Mouse (Mus musculus): ENCODE measurements around the gene Ryr2. TPM values are rescaled to one million over a fixed set of nuclear protein-coding genes. Genes with fewer than 3 reads are reported as not detected.

The Ryr2 gene
- polyA plus RNA-seq, 1 experiment: 1.2 TPM

DNA sequence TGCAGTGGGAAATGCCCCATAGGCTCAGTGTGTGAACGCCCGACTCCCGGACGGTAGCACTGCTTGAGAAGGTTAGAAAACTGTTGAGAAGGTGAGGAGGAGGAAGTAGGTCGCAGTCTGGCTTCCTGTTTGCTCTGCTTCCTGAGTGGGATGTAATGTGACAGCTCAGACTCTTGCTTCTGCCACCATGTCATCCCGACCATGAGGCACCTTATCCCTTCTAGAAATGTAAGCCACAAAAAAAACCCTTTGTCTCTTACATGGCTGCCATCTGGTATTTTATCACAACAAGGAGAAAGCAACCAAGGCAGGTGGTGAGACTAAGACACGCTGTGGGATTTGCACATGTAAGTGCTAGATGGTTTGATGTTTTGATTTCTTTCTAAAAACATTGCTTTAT lies 12.2 kb downstream of the Ryr2 start:
- no peak for DNase-seq (ENCODE audit: low spot score)

DNA sequence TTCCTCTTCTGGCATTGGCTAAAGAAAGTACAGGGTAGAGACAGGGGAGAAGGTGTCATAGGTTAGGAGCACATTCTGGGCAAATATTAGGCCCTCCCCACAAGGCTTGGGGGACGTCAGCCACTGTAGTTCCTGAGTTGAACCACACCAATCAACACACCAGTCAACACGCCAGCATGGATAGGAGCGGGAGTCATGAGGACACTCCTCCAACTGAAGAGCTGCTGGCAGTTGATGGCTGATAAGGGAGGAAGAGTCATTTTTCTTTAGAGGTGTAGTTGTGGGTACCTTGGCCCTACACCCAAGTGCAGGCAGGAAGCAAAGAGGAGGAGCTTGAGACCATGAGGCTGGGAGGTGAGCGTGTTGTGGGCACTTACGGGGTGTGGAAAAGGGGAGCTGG lies 13.6 kb downstream of the Ryr2 start:
- no peak for DNase-seq (ENCODE audit: low spot score)

DNA sequence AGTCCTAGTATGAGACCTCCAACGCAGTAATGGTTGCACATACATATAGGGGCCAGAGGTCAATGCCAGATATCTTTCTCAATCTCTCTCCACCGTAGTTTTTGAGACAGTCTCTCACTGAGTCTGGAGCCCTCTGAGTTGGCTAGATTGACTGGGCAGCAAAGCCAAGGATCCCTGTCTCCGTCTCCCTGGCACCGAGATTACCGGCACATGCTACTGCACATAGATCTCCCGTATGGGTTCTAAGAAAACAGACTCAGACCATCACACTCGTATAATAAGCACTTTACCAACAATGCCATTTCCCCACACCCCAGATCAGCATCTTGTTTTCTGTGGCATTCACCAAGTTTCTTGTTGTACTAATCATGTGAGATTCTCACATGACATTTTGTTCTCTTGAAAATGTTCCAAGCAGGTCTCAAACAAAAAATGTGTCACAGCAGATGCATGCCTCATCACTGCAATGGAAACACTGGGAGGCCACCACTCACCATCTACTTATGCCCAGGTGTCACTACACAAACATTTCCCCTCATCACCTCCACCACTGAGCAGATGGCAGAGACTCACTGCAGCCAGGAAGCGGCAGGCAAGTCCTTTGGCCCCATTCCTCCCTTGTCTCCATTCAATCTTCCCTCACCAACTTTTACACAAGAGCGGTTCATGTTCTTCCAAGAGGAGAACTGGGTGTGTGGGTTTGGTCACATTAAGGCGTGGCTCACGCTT lies 14.2 kb downstream of the Ryr2 start:
- DNase-seq (ENCODE audit: low spot score): no peak

DNA sequence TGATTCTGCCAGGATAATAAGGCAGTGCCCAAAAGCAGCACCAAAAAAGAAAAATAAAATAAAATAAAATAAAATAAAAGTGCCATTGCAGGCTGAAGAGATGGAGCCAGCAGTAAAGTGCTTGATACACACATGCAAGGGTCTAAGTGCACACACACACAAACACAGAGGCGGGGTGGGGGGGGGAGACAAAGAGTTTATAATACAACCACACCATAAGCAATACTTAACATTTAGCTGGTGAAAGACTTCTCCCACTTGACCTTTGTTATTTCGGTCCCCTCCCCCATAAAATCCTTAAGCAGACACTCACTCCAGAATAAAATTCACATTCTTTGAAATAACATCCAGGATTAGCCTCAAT lies 22.7 kb downstream of the Ryr2 start:
- DNase-seq (ENCODE audit: low spot score): no peak

DNA sequence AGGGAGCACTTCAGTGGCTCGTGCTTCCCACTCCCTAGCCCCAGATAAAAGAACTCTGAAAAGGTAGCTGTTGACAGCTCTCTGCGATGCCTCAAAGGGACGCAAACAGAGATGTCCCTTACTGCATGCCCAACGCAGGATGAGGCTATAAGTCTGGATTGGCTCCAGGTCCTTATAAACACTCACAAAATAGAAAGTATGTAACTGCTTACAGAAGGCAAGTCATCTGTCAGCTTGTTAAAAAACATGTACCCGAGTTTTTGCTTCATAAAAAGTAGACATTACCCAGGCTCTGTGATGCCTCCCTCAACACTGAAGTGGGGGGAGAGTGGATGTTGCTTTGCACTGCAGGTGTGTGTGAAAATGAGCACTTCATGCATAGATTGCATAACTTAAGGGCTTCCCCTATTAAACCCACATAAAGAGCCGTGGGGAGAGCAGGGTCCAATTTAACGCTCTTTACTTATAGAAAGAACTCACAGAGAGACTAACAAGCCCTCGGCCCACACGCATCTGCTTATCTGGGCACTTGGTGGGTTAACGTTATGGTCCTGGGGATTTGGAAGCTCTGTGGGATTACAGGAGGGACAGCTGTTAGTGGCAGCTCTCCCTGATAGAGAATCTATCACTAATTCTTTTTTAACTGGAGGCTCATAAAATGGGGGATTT lies 23.2 kb downstream of the Ryr2 start:
- DNase-seq (ENCODE audit: low spot score): no peak

DNA sequence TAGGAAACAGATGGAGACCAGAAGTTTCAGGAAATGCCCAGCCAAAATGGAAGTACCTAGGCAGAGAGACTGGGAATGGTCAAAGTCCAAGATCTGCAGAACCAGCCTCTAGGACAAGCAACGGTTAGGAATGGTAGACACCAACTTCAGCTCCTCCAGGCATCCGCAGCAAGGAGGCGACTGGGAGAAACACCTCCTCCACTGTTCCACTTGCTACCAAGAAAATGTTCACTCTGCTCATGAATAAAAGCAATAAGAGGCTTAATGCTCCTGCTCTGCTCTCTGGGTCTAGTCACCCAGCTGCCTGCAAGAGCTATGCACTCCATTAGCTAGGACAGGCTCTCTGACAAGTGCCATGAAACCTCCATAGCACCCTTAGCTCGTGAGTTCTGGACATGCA lies 26.2 kb downstream of the Ryr2 start:
- no peak for DNase-seq (ENCODE audit: low spot score)

DNA sequence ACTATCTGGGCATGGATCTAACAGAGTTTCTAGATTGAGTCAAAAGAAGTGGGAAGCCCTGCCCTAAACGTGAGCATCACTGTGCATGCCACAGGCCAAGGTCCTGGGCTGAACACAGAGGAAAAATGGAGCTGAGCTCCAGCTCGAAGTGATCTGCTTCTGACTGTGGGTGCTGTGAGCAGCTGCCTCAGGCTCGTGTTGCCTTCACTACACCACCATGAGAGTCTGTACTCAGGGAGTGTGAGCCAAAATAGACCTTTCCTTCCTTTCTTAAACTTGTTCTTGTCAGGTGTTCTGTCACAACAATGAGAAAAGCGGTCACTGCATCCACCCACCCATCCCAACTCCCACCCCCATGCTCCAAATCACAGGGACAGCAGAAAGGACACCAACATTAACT lies 27.2 kb downstream of the Ryr2 start:
- no peak for DNase-seq (ENCODE audit: low spot score)

DNA sequence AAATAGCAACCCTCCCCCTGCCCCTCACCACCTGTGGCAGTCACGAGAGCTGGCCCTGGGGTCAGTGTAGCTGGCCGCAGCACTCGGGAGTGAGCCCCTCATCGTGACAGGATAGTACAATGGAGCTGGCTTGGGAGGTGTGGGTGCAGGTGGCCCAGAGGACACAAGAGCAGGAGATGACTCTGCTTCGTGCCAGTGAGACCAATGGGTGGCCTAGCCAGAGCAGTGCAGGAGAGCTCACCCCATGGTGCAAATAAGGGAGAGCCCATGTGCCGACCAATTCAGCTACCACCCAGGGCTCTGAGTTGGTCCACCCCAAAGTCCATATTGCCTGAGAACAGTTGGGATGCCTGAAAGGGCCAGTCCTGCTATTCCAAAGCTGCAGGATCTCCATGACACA lies 31.8 kb downstream of the Ryr2 start:
- DNase-seq (ENCODE audit: low spot score): no peak

DNA sequence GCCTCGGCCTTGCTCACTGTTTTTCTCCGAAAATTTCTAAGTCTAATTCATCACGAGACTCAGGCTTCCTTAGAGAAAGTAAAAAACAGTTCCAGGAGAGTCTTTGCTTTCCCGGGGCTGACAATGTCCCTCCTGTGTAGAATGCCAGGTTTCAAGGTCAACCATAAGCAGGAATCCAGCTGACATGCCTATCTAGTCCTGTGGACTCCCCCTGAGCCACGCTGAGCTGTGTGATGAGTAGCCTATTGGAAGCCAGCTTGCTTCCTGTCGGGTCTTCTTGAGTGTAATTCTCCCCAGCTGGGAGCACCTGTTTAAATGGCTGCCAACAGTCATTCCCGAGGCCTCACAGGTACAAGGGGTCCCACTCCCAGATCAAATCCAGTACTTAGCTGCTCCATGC lies 34.2 kb downstream of the Ryr2 start:
- DNase-seq (ENCODE audit: low spot score): no peak

DNA sequence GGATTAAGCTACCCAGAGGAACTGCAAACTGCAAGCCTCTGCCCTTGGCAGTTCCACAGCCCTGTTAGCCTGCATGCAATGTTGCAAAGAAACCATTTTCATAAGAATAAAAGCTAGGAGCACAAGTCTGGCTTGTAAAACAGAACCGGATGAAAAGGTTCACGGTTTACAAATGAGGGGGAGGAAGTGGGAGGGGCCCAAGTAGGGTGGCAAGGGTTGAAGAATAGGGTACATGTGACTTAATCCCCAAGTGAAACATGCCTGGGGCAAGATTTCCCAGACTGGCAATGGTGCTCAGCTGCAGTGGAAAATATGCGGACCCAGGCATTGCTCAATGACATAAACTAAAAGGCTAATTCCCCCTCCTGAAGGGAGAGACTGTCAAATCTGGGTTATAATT lies 34.6 kb downstream of the Ryr2 start:
- DNase-seq (ENCODE audit: low spot score): no peak

DNA sequence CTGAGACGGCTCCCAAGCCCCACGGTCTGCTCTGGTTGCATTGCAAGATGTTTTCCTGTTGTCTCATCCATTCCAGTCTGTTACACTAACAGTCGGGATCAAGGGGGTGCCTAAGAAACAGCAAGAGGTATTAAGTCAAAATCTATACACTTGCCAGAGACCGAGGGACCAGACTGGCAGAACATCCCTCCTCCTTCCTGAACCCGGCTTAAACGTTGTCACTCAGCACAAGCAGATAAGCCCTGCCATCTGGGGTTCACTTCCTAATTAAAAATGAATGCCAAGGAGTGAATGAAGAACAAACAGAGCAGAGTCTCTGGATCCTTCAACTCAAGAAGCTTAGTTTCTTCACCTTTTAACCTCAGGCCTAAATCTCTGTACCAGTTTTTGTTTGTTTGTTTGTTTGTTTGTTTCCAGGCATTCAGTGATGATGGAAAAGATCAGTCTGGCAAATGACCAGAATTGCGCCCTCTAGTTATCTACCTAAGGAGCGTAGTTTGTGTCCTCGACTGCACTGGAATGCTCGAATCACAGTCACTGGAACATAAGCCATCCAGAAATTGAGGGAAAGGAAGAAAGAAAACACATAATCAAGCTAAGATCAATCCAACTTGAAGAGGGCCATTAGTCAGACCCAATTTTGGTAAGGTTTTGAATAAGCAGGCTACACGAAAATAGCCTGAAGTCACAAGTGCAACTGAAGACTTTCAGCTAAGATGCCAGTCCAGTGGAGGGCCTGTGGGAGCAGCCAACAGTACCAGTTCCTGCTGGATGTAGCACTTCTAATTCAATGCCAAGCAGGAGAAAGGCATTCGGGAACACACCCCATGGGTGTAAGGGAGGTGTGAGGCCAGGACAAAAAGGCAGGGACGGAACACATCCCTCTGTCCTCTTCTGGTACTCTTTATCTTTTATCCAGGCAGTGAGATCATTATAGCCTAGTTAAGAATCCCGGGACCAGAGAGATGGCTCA lies 36.3 kb downstream of the Ryr2 start:
- DNase-seq (ENCODE audit: low spot score): no peak

DNA sequence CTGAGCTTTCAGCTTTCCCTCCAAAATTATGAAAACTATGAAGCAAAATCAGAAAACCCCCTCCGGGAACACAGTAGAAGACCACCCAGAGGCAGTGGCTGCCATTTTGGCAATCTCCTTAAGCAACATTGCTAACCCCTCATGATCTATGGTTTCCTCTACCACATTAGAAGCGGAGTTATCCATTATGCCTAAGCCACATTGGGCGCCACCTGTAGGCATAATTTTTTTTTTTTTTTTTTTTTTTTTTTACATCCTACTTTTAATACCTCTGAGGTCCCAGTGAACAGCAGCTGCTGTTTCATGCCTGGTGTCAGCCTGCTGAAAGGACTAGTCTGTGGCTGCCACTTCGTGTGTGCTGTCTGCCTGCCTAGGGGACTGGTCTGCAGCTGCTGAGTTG lies 42.2 kb downstream of the Ryr2 start:
- no peak for DNase-seq (ENCODE audit: low spot score)

DNA sequence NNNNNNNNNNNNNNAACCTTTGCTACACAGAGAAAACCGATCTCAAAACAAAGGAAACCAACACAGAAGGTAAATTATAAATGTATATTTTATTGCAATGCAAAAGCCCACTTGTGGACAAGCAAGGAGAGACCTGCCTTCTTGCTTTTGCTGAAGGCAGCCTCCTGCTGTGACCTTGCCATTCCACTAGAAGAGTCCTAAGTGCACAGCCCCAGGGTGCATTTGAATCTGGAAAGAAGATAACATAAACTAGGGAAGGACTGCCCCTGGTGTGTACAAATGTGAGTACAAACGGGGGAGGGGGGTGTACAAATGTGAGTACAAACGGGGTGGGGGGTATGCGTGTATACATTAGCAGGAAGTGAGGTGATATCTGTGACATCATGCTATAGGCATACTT lies 43.2 kb downstream of the Ryr2 start:
- DNase-seq (ENCODE audit: low spot score): no peak

DNA sequence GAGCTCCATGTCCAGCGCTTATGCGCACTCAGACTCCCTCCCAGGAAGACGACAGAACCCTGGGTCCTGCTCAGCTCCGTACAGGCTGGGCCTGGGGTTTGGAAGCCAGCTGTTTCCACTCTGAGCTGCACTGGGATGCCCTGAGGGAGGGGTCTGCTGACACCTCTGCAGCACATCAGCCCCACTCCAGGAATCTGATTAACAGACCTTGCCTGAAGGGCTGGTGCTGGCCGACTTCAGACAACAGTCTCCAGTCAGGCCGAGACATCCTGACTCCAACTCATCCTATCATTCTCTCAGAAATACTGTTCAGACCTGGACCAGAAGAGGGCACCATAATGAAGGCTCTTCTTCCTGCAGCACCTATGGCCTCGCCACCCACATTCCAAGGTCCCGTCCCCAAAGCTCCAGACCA lies 49.4 kb downstream of the Ryr2 start:
- no peak for DNase-seq (ENCODE audit: low spot score)

DNA sequence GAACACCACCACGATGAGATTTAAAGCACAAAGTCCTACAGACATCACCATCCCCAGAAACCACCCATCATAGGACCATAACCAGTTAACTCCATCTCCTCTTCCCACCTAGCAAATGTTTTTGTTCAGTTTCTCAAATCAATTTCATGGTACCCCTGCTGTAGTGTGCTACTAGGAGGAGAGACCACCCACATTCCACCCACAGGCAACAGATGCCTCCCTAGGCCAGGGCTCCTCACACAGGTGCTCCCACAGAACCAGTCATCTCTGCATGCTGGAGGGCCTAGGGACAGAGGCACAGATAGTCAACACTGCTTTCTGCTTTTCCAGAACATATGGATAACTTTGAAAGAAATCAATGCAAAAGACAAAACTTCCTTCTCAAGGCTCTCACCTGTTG lies 50.8 kb downstream of the Ryr2 start:
- no peak for DNase-seq (ENCODE audit: low spot score)

DNA sequence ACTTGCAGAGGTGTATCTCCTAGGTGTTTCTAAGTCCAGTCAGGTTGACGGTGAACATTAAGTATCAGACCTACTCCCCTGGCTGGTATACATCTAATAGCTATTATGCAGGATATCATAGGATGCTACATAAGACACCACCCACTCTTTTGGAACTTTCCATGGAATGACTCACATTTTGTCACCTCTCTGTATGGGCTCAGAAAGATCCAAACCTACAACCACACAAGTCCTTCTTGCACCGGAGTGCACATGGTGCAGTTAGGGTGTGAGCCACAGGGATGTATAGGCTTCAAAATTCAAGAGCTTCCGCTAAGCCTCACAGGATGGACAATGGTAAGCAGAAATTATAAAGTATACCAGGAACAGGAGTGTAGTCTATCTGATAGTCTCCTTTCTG lies 52.8 kb downstream of the Ryr2 start:
- DNase-seq (ENCODE audit: low spot score): no peak

DNA sequence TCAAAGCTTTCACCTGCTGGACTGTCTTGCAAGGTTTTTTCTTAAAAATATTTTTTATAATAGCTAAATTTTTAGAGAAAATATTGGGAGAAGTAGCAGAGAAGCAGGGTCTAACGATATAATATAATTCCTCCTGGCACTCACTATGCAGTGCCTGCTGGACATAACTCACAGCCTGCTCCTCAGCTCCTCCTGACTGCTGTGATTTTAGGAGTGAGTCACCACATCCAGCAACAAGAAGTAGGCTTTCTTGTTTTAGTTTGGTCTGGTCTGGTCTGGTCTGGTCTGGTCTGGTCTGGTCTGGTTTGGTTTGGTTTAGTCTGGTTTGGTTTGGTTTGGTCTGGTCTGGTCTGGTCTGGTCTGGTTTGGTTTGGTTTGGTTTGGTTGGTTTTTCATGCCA lies 55.9 kb downstream of the Ryr2 start:
- no peak for DNase-seq (ENCODE audit: low spot score)

DNA sequence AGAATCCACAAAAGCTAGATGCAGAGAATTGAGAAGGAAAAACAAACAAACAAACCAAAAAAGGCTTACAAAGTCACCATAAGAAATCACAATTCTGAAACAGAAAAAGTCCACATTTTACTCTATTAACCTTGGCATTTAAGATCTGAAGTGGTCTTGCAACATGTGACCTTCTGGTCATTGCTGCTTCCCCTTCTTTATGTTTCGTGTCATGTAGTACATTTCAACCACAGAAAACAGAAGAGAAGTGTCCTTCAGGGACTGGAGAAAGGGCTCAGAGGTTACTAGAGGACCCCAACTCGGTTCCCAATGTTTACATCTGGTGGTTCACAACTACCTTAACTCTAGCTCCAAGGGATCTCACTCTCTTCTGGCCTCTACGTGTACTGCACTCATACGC lies 59.7 kb downstream of the Ryr2 start:
- DNase-seq (ENCODE audit: low spot score): no peak

DNA sequence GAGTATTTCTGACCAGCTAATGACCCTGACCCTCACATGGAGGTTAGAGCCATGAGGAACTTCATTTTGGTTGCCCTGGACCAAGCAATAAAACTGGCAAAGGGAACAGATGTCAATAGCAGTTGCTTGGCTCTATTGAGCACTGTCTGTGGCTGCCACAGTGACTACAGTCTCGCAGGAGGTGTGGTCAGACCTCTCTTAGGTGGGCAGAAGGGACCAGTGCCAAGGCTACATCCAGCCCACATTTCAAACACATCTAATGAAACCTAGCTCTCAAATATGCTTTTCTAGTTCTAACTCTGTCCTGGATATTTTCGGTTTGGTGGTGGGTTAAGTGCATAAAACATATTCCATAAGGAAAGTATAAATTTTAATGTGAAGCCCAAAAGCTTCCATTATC lies 62.0 kb downstream of the Ryr2 start:
- DNase-seq (ENCODE audit: low spot score): no peak

DNA sequence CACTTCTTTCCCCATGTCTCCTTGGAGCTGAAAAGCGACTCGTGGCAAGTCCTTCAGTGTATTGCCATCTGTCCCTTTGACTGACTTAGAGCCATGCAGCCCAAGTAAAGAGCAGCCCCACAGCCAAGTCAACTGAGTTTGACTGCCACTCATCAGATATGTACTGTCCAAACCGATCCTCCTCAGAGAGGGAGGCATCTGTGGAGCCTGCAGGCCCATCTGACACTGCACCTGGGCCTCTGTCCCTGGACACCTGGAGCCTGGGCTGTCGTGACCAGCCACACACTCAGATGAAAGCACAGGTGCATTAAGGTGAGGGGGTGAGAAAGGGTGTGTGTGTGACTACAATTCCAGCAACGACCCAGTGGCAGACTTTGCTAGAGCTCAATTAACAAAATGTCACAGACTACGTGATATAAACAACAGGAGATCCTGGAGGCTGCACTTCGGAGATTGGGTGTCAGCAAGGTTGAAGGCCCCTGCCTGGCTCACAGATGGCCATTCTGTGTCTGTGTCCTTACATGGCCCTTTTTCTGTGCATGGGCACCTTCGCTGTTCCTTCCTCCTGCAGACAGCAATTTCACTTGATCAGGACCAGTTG lies 63.8 kb downstream of the Ryr2 start:
- DNase-seq (ENCODE audit: low spot score): no peak

DNA sequence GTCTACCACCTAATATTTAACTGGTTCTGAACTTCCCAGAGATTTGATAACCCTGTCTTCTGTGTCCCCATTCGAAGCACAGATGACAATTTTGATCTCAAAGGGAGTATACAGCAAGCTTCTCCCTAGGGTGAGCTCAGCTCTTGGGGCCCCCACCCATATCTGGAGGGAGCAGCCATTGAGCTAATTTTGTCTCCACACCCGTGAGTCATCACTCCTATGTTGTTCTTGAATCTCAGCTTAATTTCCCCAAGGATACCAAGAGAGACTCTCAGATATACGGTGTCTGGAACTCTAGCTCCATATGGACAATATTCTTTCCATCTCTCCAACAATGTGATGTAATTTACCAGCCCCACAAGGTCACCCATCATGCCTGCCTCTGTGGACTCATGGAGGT lies 66.8 kb downstream of the Ryr2 start:
- DNase-seq (ENCODE audit: low spot score): no peak

DNA sequence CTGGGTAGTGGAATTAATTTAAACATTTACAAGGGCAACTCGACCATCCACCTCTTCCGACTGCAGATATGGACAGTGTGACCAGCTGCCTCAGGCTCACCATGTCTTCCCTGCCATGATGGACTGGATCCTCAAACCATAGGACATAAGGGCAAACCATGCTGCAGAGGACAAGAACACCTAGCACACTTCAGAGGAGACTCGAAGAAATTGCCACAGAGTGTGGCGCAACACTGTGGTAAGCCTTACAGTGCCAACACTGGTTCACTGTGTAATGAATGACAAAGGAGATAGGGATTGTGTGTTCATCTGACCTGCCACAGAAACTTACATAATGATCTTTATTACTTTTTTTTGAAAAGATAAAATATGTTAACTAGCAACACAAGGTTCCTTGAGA lies 68.1 kb downstream of the Ryr2 start:
- DNase-seq (ENCODE audit: low spot score): no peak

Measured in urinary bladder, adult 2 months (tissue).